Mouse (Mus musculus): Measurements from ENCODE around the gene Mss51.

DNA sequence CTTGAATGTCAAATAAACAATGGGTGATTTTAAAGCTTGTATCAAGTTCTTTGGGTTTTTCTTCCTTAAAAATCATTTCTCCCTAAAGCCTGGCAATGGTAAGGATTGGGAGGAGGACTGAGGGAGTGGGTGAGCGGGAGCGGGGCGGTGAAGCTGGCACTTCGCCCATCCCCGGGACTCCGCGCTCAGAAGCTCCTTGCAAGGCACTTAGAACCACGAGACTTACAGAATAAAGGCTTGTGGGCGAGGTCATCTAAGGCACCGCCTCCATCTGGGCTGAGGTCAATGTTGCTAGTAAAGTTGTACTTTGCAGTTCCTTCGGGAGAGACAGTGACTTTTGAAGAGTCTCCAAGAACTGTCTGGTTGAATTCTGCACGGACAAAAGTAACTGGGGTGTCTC is 49.5 kb downstream of the Mss51 start:
- TF ChIP-seq EP300 (IDR thresholded peaks at IDR 0.05; ENCODE audit: insufficient read depth, low read depth, low read length): no peak
- no peak for TF ChIP-seq CTCF (IDR thresholded peaks at IDR 0.05)
